Mouse (Mus musculus) cerebellum, postnatal 25 days (tissue): ENCODE data around the gene Sumf1.
A peak's percentile ranks its signal among the peaks of the same experiment; 100 is the strongest.

ENCODE experiments used
- DNase-seq, 2 experiments: peaks; one replicate each; pipeline ENCODE4 v3.0.0; 2021; ENCODE audit warnings: mixed read lengths in 2 of 2

Gene Sumf1

GRCm38 (mm10) chr6:108145941-108146588 lies 39.3 kb downstream of the Sumf1 start:
- DNase-seq = no peak

DNA sequence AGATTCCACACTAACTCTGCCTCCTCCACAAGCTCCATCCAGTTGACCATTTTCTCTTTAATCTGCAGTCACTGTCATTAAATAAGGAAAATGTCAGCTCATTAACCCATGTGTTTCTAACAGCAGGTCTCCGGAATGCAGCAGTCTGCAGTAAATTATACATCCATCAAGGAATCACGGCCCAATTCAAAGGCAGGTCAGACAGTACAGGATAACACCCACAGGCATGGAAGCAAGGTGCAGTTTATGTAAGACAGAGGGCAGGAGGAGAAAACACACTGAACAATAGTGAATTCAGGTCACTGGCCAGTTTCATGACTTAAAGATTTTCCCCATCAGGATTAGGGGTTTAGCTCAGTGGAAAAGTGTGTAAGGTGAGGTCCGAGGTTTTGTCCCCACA lies 40.1 kb downstream of the Sumf1 start:
- DNase-seq = no peak

DNA sequence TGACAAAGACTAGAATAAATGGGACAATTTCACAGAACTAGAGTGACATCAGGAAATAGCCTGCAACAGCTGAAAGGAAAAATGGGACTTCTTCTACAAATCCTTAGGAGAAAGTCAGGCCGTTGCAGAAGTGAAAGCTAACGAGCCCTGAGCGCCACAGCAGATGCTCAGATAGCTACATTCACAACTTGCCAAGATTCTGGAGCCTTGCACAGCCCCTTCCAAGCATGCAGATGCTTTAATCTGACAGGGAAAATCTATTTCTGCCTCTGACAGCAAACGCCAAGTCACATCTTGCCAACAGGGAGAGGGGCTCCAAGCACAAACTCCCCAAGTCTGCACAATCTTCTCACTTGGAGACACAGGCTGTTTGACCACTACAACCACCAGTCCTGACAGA lies 42.6 kb downstream of the Sumf1 start:
- no peak for DNase-seq

- no peak for DNase-seq
These were observed 44.5 kb downstream of the Sumf1 start for GRCm38 (mm10) chr6:108140722-108141490.

GRCm38 (mm10) chr6:108137031-108137430 lies 48.4 kb downstream of the Sumf1 start:
- no peak for DNase-seq

DNA sequence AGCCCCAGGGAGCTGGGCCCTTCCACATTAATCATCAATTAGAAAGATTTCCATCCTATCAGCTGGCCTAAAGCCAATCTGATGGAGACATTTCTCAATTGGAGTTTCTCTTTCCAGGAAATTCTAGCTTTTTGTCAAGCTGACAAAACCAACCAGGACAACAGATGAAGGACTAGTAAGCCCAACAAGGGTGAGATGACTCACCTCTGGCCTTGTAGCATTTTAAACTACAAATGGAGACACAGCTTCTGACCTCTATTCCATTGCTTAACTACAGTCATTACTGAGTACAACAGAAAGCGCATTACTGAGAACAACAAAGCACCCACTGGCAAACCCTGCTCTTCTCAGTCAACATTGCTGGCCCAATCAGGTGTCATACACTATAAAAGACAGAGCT lies 49.1 kb downstream of the Sumf1 start:
- DNase-seq = no peak

DNA sequence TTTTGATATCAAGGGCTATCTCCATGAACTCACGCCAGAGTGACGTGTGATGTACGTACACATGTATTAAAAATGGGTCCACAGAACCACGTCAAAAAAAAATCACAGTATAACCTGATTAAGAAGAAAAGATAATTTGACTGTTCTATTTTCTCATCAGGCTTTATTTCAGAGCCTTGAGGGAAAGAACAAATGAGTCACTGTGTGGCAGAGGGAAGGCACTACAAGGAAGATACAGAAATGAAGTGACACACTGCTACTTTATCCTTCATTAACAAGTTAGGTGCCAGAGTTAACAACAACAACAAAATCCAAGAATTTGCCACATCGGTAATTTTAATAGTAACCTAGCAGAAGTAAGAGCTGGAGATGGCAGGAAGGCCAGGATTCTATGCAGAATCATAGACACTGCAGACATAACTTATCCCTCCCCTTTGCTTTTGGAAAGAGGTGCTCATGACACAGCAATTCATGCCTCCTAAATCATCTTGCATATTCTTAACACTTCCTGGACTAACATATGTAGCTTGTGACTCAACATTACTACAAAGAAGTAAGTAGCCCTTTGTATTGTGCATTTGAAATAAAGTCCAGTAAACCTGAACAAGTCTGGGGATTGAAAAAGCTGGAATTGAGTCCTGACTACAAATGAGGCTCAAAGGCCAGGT lies 53.0 kb downstream of the Sumf1 start:
- DNase-seq = no peak

DNA sequence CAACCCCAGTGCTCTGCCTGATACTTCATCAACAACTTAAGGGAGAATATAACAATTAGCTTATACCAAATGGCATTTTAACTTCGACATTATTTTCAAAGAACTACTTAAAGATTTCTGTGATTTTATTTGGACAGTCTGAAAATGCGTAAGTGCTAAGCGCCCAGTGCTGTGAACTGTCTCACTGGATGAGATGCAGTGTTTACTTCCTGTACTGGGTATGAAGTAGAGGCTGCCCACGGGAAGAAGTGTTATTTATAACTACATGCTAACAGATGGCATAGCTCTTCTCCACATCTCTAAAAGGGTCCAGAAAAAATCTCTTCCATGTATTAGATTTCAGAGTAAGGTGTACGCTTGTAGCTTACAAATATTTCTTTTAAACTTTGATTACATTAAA lies 54.7 kb downstream of the Sumf1 start:
- peak in 1 of 2 experiments; percentile 20 for DNase-seq

- DNase-seq = peak; percentile 35 to 52
These were observed 58.8 kb downstream of the Sumf1 start for GRCm38 (mm10) chr6:108126631-108127030.

- no peak for DNase-seq
These were observed 59.9 kb downstream of the Sumf1 start for GRCm38 (mm10) chr6:108125474-108125873.

- no peak for DNase-seq
These were observed 67.5 kb downstream of the Sumf1 start for GRCm38 (mm10) chr6:108117881-108118280.

DNA sequence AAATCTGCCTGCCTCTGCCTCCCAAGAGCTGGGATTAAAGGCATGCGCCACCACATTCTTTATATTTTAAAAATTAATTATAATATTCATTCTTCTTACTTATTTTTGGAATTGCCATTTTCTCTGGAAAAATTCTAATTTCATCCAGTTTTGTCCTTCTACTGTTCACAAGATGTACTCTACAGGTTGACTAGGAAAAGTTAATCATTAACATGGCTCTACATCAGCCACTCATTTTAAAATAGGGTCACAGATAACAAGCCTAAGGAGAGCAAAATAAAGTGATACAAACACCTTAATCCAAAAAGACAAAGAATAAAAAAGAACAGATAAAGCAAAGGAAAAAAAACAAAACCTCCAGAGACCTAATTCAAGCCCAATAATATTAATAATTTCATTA lies 70.4 kb downstream of the Sumf1 start:
- DNase-seq = no peak

- no peak for DNase-seq
These were observed 73.7 kb downstream of the Sumf1 start for GRCm38 (mm10) chr6:108111693-108112092.

DNA sequence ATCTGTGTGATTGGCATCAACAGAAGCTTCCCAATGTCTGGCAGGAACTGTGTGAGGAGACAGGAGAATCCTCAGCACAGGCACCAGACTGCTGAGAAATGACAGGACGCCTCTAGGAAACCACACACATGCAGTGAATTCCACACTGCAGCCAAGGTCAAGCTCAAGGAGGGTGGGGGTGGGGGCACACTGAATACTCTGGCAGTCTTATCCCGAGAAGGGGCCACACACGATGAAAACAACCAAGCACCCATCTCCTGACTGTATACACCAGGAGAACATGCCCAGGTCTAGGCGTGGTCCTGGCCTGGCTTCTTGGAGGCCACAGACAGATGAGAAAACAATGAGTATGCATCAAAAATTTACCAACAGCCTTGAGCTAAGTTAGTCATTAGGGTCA lies 75.0 kb downstream of the Sumf1 start:
- no peak for DNase-seq

GRCm38 (mm10) chr6:108107376-108107775 lies 78.0 kb downstream of the Sumf1 start:
- DNase-seq = no peak

GRCm38 (mm10) chr6:108101936-108102830 lies 83.2 kb downstream of the Sumf1 start:
- DNase-seq = no peak

DNA sequence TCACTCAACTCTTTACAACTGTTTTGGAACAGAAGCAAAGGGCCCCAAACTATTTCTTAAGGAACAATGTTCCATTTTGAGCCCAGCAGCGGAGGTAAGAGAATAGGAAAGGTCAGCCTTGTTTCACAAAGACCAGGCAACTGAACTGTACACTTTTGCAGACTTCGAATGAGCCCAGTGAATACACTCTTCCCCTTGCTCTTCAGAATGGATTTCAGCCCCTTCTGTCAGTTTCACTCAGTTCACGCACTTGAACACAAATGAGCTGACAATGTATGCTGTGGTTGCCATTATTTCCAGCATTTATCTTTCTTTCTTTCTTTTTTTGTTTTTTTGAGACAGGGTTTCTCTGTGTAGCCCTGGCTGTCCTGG lies 86.5 kb downstream of the Sumf1 start:
- no peak for DNase-seq

DNA sequence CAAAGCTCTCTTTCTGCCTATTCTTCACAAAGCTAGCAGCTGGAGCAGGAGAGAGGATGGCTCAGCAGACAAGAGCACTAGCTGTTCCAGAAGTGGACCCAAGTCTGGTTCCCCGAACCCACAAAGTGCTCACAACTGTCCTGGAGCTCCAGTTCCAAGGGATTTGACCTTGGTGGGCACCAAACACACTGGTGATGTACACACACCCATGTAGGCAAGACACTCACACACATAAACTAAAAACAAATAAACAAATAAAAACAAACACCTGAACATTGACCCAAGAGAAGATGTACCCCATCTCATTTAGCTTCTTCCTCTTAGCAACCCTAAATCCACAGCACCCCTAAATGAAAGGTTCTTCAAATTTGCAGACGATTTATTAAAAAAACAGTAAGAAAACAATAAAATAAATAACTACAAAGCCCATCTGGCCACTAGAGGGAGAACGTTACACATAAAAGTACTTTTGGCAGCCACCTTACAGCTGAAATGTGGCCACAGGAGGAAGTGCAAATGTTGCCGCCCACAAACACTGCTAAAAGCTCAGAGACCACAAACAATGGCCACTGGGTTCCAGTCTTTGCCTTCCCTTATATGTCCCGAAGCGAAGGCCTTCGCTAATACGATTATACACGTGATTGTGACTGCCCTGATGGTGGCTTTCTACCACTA lies 87.1 kb downstream of the Sumf1 start:
- peak; percentile 31 to 54 for DNase-seq

DNA sequence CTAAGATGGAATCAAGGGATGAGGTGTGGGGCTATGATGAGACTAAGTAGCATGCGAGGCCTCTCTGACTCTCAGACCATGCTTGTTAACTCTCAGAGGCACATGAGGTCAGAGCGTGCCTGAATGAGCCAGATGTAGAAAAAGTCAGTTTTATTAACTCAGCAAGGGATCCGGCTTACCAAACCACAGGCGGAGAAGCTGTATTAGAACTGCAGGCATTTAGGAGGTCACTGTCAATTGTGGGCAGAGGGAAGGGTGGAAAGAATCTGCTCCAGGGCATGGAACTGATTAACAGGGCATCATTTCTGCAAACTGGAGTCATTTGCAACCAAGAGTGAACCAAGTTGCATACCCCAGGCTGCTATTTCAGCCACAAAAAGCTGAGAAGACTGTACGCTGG lies 89.9 kb downstream of the Sumf1 start:
- no peak for DNase-seq

DNA sequence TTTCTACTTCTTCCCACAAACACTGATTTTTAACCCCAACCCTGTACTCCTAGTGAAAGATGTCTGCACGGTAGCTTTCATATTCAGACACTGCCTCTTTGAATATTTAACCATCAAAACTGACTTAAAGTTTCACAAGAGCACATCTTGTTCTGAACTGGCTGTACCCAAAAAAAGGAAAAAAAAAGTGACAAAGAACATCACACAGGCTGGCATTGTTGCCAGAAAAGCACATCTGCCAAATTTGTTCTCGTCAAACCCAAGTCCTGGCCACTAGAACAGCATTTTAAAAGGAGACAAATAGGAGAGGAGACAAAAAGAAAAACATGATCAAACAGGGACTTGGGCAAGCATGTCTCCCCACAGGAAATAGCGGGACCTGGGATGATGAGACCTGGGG lies 91.9 kb downstream of the Sumf1 start:
- DNase-seq = no peak

GRCm38 (mm10) chr6:108092646-108093045 lies 92.7 kb downstream of the Sumf1 start:
- DNase-seq = no peak

GRCm38 (mm10) chr6:108091296-108091695 lies 94.1 kb downstream of the Sumf1 start:
- no peak for DNase-seq
